ENCODE assay signal across 8 mouse cellular contexts in genomic region chr12:99716038-99716610, GRCm38 (mm10).
DNase-seq lines count a peak whose midpoint lies in the region; ATAC-seq lines count a peak whose summit lies in the region.

No protein-coding gene starts in this region.

- DNase-seq in lung, postnatal 36 days, result peak; percentile 7
- DNase-seq in lung, postnatal 4 days, result no peak
- peak; percentile 86 to 89 for DNase-seq in heart, postnatal 10 days
- peak; percentile 38 for DNase-seq in right cerebral cortex, postnatal 14 days
- no peak for DNase-seq in retina, postnatal 1 day
- DNase-seq in urinary bladder, postnatal 4 days (ENCODE audit: low spot score in 2 of 2), result no peak

- intact Hi-C loops in heart, postnatal 10 days (cut with DNase I), result no loop called here

- ATAC-seq in frontal cortex, adult (ENCODE audit: low TSS enrichment), result peak; percentile 83
- no peak for ATAC-seq in erythroblast, adult 5-6 weeks (replicated peaks; ENCODE audit: low FRiP score, poor library complexity, severe bottlenecking)

Comparison
In these comparisons a context has a peak if more than half of its experiments do, and no peak if none do; other contexts are left out.
1. DNase-seq: peak in lung, postnatal 36 days (single experiment), heart, postnatal 10 days (2 of 2) and right cerebral cortex, postnatal 14 days (single experiment); none in lung, postnatal 4 days (0 of 2), retina, postnatal 1 day (single experiment) and urinary bladder, postnatal 4 days (0 of 2).